Mouse (Mus musculus) lung, adult 2 months (tissue): ENCODE measurements around the gene Scd3.

ENCODE experiments used
- CTCF ChIP-seq: fragments of 200-500 bp; IDR thresholded peaks from 2 replicates; pipeline ENCODE4 v1.5.1; 2011; ENCODE audit warnings: mild to moderate bottlenecking, low read length, control low read depth; ENCODE audit not compliant: insufficient read depth
- POLR2A ChIP-seq: fragments of 200-500 bp; IDR thresholded peaks from 2 replicates; pipeline ENCODE4 v1.6.1; 2011; ENCODE audit warnings: low read depth, mild to moderate bottlenecking, control low read depth, low read length, borderline replicate concordance; ENCODE audit errors: extremely low read depth

DNA sequence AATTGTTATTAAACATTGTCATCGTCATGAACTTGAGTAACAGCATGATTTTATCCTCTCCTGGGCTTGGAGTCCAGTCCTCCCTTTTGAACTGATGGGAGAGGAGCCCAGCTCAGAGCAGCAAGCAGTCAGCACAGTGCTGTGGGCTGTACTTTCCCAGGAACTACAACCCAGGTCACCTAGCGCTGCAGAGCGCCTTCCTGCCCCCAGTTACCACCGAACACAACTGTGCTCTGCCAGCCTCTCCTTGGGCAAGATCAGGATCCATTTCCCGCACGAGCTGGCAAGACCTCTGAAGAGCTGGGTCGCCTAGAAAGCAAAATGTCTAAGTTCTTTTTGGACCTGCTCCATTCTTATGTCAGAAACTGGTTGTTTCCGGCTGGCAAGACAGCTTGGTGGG, 28.2 kb upstream of the Scd3 start:
- TF ChIP-seq CTCF (no peak), POLR2A (no peak)
